In genomic region chr13:24937839-24938166, GRCm38 (mm10) we compare ENCODE assay signal across 8 mouse cellular contexts. TPM values are rescaled to one million over a fixed set of nuclear protein-coding genes. Genes with fewer than 3 reads are reported as not detected.
DNase-seq lines count a peak whose midpoint lies in the region; ATAC-seq and TF ChIP-seq lines count a peak whose summit lies in the region.

No protein-coding gene starts in this region.

- no peak for TF ChIP-seq RAD21 in MEL (IDR thresholded peaks at IDR 0.05; ENCODE audit: low read depth, low read length)

- no peak for TF ChIP-seq EP300 in MEL (IDR thresholded peaks at IDR 0.05; ENCODE audit: low read depth in 1 of 2, low read length in 2 of 2)

- WGBS in heart, embryonic 15.5 days: 16% methylated on average over 12 of the region's 12 CpGs
- 20% methylated on average over 12 of the region's 12 CpGs for WGBS in hindbrain, embryonic 12.5 days
- WGBS in midbrain, embryonic 10.5 days: 19% methylated on average over 12 of the region's 12 CpGs

- H3K9ac ChIP-seq in heart, embryonic 15.5 days: peak overlapping the region; percentile 90
- H3K9ac ChIP-seq in MEL (ENCODE audit: control insufficient read depth, low read depth, low read length, poor library complexity, severe bottlenecking): no peak overlapping the region
- peak overlapping the region; percentile 92 for H3K9ac ChIP-seq in hindbrain, embryonic 12.5 days

- H3K27ac ChIP-seq in heart, embryonic 15.5 days: peak overlapping the region; percentile 80
- no peak overlapping the region for H3K27ac ChIP-seq in MEL (ENCODE audit: control insufficient read depth, low read depth, low read length)
- H3K27ac ChIP-seq in hindbrain, embryonic 12.5 days: no peak overlapping the region
- H3K27ac ChIP-seq in midbrain, embryonic 10.5 days (replicated peaks): peak overlapping the region; percentile 92

- H3K4me2 ChIP-seq in heart, embryonic 15.5 days: peak overlapping the region; percentile 70
- peak overlapping the region; percentile 82 for H3K4me2 ChIP-seq in hindbrain, embryonic 12.5 days (replicated peaks)

- TF ChIP-seq POLR2A in MEL (IDR thresholded peaks at IDR 0.05; ENCODE audit: control insufficient read depth in 1 of 2, insufficient read depth in 1 of 2, low read depth in 1 of 2, low read length in 2 of 2, poor library complexity in 1 of 2): no peak

- H3K9me3 ChIP-seq in heart, embryonic 15.5 days (replicated peaks): no peaks in the 10 kb centered on the region
- no peaks in the 10 kb centered on the region for H3K9me3 ChIP-seq in MEL (replicated peaks; ENCODE audit: insufficient read depth, low read length)
- H3K9me3 ChIP-seq in hindbrain, embryonic 12.5 days (replicated peaks): no peaks in the 10 kb centered on the region
- H3K9me3 ChIP-seq in midbrain, embryonic 10.5 days (replicated peaks): no peaks in the 10 kb centered on the region

- ATAC-seq in heart, embryonic 15.5 days (replicated peaks; ENCODE audit: insufficient number of reproducible peaks, insufficient read depth, low FRiP score, low read depth): no peak
- peak; percentile 17; the same call in 1 of the 2 replicates for ATAC-seq in hindbrain, embryonic 12.5 days (ENCODE audit: low FRiP score)

- H3K4me3 ChIP-seq in heart, embryonic 15.5 days: peak overlapping the region; percentile 68
- peak overlapping the region; percentile 44 to 47; a peak in 3 of 4 replicates for H3K4me3 ChIP-seq in MEL (ENCODE audit: control insufficient read depth in 1 of 2, insufficient read depth in 1 of 2, low read depth in 2 of 2, low read length in 2 of 2)
- peak overlapping the region; percentile 94 for H3K4me3 ChIP-seq in hindbrain, embryonic 12.5 days
- peak overlapping the region; percentile 89 for H3K4me3 ChIP-seq in midbrain, embryonic 10.5 days

- H3K27me3 ChIP-seq in heart, embryonic 15.5 days: no peaks in the 10 kb centered on the region
- peaks cover 3 to 4% of the 10 kb centered on the region in 2 experiments; a peak in 2 of 4 replicates for H3K27me3 ChIP-seq in MEL (ENCODE audit: control insufficient read depth in 1 of 2, insufficient read depth in 2 of 2, low read length in 2 of 2)
- no peaks in the 10 kb centered on the region for H3K27me3 ChIP-seq in hindbrain, embryonic 12.5 days
- peaks cover 10% of the 10 kb centered on the region for H3K27me3 ChIP-seq in midbrain, embryonic 10.5 days (ENCODE audit: low read depth, poor library complexity, severe bottlenecking)

- H3K36me3 ChIP-seq in heart, embryonic 15.5 days: no peaks in the 10 kb centered on the region
- peaks cover 0 to 3% of the 10 kb centered on the region in 2 experiments; a peak in 1 of 4 replicates for H3K36me3 ChIP-seq in MEL (ENCODE audit: control insufficient read depth in 1 of 2, insufficient read depth in 2 of 2, low read length in 2 of 2)
- peaks cover 4% of the 10 kb centered on the region; the same call in 1 of the 2 replicates for H3K36me3 ChIP-seq in hindbrain, embryonic 12.5 days
- peaks cover 15% of the 10 kb centered on the region; the same call in 1 of the 2 replicates for H3K36me3 ChIP-seq in midbrain, embryonic 10.5 days

- H3K4me1 ChIP-seq in heart, embryonic 15.5 days (replicated peaks): peaks cover 15% of the 10 kb centered on the region
- no peaks in the 10 kb centered on the region; a peak in 1 of 4 replicates for H3K4me1 ChIP-seq in MEL (ENCODE audit: control insufficient read depth in 1 of 2, insufficient read depth in 2 of 2, low read length in 2 of 2)
- peaks cover 17% of the 10 kb centered on the region; the same call in 1 of the 2 replicates for H3K4me1 ChIP-seq in hindbrain, embryonic 12.5 days
- peaks cover 27% of the 10 kb centered on the region for H3K4me1 ChIP-seq in midbrain, embryonic 10.5 days

- DNase-seq in heart, adult 9 months (ENCODE audit: low spot score in 2 of 2): no peak
- DNase-seq in MEL (ENCODE audit: low read depth, low spot score): no peak
- no peak for DNase-seq in midbrain, embryonic 10.5 days (ENCODE audit: low spot score)
- DNase-seq in layer of hippocampus, adult 8-10 months (ENCODE audit: low spot score in 2 of 2): no peak
- no peak for DNase-seq in ovary, postnatal 10 days (ENCODE audit: low spot score)
- DNase-seq in urinary bladder, adult 2 months (ENCODE audit: low spot score): no peak

- no peaks in the 10 kb centered on the region for H3K79me2 ChIP-seq in MEL (ENCODE audit: control insufficient read depth, insufficient read depth, low read length, poor library complexity)

- no peak for TF ChIP-seq CTCF in MEL (IDR thresholded peaks at IDR 0.05 in 2 of 3, conservative IDR thresholded peaks at IDR 0.05 in 1 of 3; ENCODE audit: control insufficient read depth in 1 of 3, insufficient read depth in 1 of 3, low read depth in 2 of 3, low read length in 3 of 3, poor library complexity in 1 of 3, severe bottlenecking in 1 of 3)

TF ChIP-seq in MEL, 35 proteins besides CTCF, POLR2A, EP300 and RAD21:
- TF ChIP-seq MAX (IDR thresholded peaks at IDR 0.05; ENCODE audit: low read length) (no peak), USF1 (IDR thresholded peaks at IDR 0.05; ENCODE audit: low read depth, low read length) (no peak), ETS1 (IDR thresholded peaks at IDR 0.05; ENCODE audit: low read depth, low read length) (no peak), GABPA (IDR thresholded peaks at IDR 0.05; ENCODE audit: low read depth, low read length) (no peak), ZKSCAN1 (IDR thresholded peaks at IDR 0.05; ENCODE audit: low read depth, low read length) (no peak), MXI1 (IDR thresholded peaks at IDR 0.05; ENCODE audit: low read depth, low read length) (no peak), UBTF (IDR thresholded peaks at IDR 0.05; ENCODE audit: borderline replicate concordance, insufficient read depth, low read depth, low read length) (no peak), SMC3 (IDR thresholded peaks at IDR 0.05; ENCODE audit: low read depth, low read length) (no peak), CHD2 (IDR thresholded peaks at IDR 0.05; ENCODE audit: low read length) (no peak), USF2 (IDR thresholded peaks at IDR 0.05; ENCODE audit: borderline replicate concordance in 1 of 2, insufficient read depth in 1 of 2, low read depth in 1 of 2, low read length in 2 of 2) (no peak), NRF1 (IDR thresholded peaks at IDR 0.05; ENCODE audit: insufficient read depth, low read depth, low read length, poor library complexity, severe bottlenecking) (no peak), GATA1 (IDR thresholded peaks at IDR 0.05; ENCODE audit: low read depth, low read length) (no peak), TCF12 (IDR thresholded peaks at IDR 0.05; ENCODE audit: low read depth, low read length) (no peak), HCFC1 (IDR thresholded peaks at IDR 0.05; ENCODE audit: low read depth, low read length) (no peak), ZC3H11A (IDR thresholded peaks at IDR 0.05; ENCODE audit: low read depth, low read length) (no peak), SIN3A (IDR thresholded peaks at IDR 0.05; ENCODE audit: low read length) (no peak), MYC (IDR thresholded peaks at IDR 0.05; ENCODE audit: low read depth, low read length) (no peak), JUND (IDR thresholded peaks at IDR 0.05; ENCODE audit: low read depth, low read length) (no peak), MEF2A (IDR thresholded peaks at IDR 0.05; ENCODE audit: extremely low read depth, insufficient replicate concordance, low read depth, low read length, poor library complexity, severe bottlenecking) (no peak), ZMIZ1 (IDR thresholded peaks at IDR 0.05; ENCODE audit: low read depth, low read length) (no peak)
TF ChIP-seq in MEL: peak in this region for 0.

RNA-seq across cellular contexts. Expression of gene Aldh5a1, which starts 0.3 kb away (rescaled TPM):
- polyA plus RNA-seq in heart, embryonic 15.5 days (2015; fragmentation: Nextera tagmentation; extraction: Ambion mirVana): 12.6 TPM in 2 replicates
- total RNA-seq in MEL (2012; rRNA removed): 0.04 and 0.07 TPM in 2 replicates
- under 1 TPM in 1 of 2 experiments, not detected in 1; 0.15 TPM for polyA plus RNA-seq in MEL (2012; ENCODE audit: insufficient read depth in 1 of 2, insufficient read length in 2 of 2, low read depth in 1 of 2, low replicate concordance in 2 of 2, missing spikeins in 1 of 2)
- polyA plus RNA-seq in hindbrain, embryonic 12.5 days (2016; fragmentation: Nextera tagmentation; extraction: Ambion mirVana): 8.9 and 9.3 TPM in 2 replicates
- 7.1 and 8.2 TPM in 2 replicates for polyA plus RNA-seq in midbrain, embryonic 10.5 days (2016; fragmentation: Nextera tagmentation; extraction: Ambion mirVana)
- 10 to 100 TPM; 59.8 to 71.7 (median 64.2) TPM for total RNA-seq in layer of hippocampus, adult 8-10 months (2022)
- polyA plus RNA-seq in urinary bladder, adult 2 months (2012; rRNA removed): 6.1 TPM in 2 replicates

RNA-seq across cellular contexts. Expression of gene Gpld1, which starts 5.1 kb away (rescaled TPM):
- 0.31 and 0.32 TPM in 2 replicates for polyA plus RNA-seq in heart, embryonic 15.5 days (2015; fragmentation: Nextera tagmentation; extraction: Ambion mirVana)
- 0.56 and 0.92 TPM in 2 replicates for total RNA-seq in MEL (2012; rRNA removed)
- polyA plus RNA-seq in MEL (2012; ENCODE audit: insufficient read depth in 1 of 2, insufficient read length in 2 of 2, low read depth in 1 of 2, low replicate concordance in 2 of 2, missing spikeins in 1 of 2): under 1 TPM in 1 of 2 experiments, not detected in 1; 0.03 TPM
- 1.0 and 2.3 TPM in 2 replicates for polyA plus RNA-seq in hindbrain, embryonic 12.5 days (2016; fragmentation: Nextera tagmentation; extraction: Ambion mirVana)
- 0.21 TPM in 2 replicates for polyA plus RNA-seq in midbrain, embryonic 10.5 days (2016; fragmentation: Nextera tagmentation; extraction: Ambion mirVana)
- 10 to 100 TPM; 24.3 to 30.1 (median 27.6) TPM for total RNA-seq in layer of hippocampus, adult 8-10 months (2022)
- polyA plus RNA-seq in urinary bladder, adult 2 months (2012; rRNA removed): 13.7 and 15.2 TPM in 2 replicates

Comparison
In these comparisons a context has a peak if more than half of its experiments do, and no peak if none do; other contexts are left out.
1. H3K27ac ChIP-seq: peak in heart, embryonic 15.5 days (single experiment) and midbrain, embryonic 10.5 days (single experiment); none in MEL (single experiment) and hindbrain, embryonic 12.5 days (single experiment).
2. Peak in every context shown above with its lines, with median percentiles within 50 percentile points of each other: H3K4me3 ChIP-seq.